Mouse (Mus musculus) colon, adult 2 months (tissue): ENCODE measurements around the gene Mcpt9. TPM values are rescaled to one million over a fixed set of nuclear protein-coding genes. Genes with fewer than 3 reads are reported as not detected.

Source experiments
- polyA plus RNA-seq: library from polyadenylated mRNA; depleted of rRNA; stranded (reverse); fragments of >200 nt; gene quantifications from 2 replicates; pipeline ENCODE4 v1.2.3, GENCODE M21; 2012; rRNA removed

Gene Mcpt9
- polyA plus RNA-seq = not detected in 2 replicates

DNA sequence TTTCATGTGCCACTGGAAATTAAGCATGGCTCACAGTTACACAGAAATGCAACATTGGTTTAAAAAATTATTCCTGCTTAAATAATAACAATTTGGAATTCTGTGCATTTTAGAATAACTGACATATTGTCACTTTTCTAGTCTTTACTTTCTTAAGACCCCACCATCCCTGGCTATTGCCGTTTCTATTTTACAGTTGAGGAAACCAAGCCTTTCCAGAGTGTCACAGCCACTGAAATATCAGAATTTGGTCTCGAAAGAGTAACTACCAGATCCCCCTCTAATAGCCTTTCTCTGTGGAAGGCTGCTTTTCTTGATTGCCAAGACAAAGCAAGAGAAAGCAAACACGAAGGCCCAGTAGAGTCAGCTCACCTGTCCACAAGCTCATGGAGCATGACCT, at the start of gene Mcpt9:
TSS of gene Mcpt9 (minus strand) at position 101 of the 400 bp plus-strand sequence.

GRCm38 (mm10) chr14:56062213-56062612, 31.9 kb upstream of the Mcpt9 start, which contains the start of gene Mcpt4:
Gene Mcpt4, minus strand, starts transcription at chr14:56062313.

DNA sequence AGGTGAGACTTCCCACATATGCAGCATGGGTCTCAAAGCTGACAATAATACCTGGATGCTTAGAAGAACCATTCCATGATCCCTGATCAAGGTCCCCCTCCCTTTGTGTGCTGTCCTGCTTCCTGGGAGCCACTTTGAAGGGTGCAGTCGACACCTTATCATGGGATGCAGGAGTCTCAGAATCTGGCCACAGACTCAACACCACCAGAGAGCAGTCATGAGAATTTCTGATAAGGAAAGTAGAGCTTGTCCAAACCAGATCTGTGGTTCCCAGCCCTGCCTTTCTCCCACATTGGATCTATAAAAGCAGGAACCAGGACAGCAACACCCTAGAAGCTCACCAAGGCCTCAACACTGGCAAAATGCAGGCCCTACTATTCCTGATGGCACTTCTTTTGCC, 11.5 kb upstream of the Mcpt9 start, which contains the start of gene Mcpt2:
TSS of gene Mcpt2 (plus strand) at position 250 of the 400 bp plus-strand sequence.

DNA sequence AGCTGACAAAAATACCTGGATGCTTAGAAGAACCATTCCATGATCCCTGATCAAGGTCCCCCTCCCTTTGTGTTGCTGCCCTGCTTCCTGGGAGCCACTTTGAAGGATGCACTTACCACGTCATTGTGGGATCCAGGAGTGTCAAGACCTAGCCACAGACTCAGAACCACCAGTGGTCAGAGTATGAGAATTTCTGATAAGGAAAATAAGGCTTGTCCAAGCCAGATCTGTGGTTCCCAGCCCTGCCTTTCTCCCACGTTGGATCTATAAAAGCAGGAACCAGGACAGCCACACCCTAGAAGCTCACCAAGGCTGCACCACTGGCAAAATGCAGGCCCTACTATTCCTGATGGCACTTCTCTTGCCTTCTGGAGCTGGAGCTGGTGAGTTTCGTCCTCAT, 12.6 kb downstream of the Mcpt9 start, which contains the start of gene Mcpt1:
TSS of gene Mcpt1 (plus strand) at position 301 of the 400 bp plus-strand sequence.

Other genes with a start within 250 kb of the Mcpt9 start
- gene Adcy4, start 246.4 kb downstream of the Mcpt9 start, polyA plus RNA-seq = 7.3 and 12.7 TPM in 2 replicates
- 29.1 and 36.1 TPM in 2 replicates for gene Ripk3, start 241.6 kb downstream of the Mcpt9 start, polyA plus RNA-seq
- 20.1 and 23.7 TPM in 2 replicates for gene Nfatc4, start 207.4 kb downstream of the Mcpt9 start, polyA plus RNA-seq
- gene Nynrin, start 176.5 kb downstream of the Mcpt9 start, polyA plus RNA-seq = 4.1 and 4.5 TPM in 2 replicates
- 2.8 TPM in 2 replicates for gene Cbln3, start 146.1 kb downstream of the Mcpt9 start, polyA plus RNA-seq
- 44.3 and 49.9 TPM in 2 replicates for gene Khnyn, start 145.5 kb downstream of the Mcpt9 start, polyA plus RNA-seq
- gene Sdr39u1, start 130.2 kb downstream of the Mcpt9 start, polyA plus RNA-seq = 36.9 and 38.3 TPM in 2 replicates
- gene Cma1, start 85.8 kb downstream of the Mcpt9 start, polyA plus RNA-seq = 0.52 and 0.98 TPM in 2 replicates
- gene Cma2, start 79.5 kb downstream of the Mcpt9 start, polyA plus RNA-seq = not detected in 2 replicates
- 0.27 and 1.2 TPM in 2 replicates for gene Mcpt1, start 12.5 kb downstream of the Mcpt9 start, polyA plus RNA-seq
- gene Mcpt2, start 11.5 kb upstream of the Mcpt9 start, polyA plus RNA-seq = 0.29 TPM in 1 of 2 replicates, not detected in the other
- 0.16 and 0.17 TPM in 2 replicates for gene Mcpt4, start 31.8 kb upstream of the Mcpt9 start, polyA plus RNA-seq
- gene Mcpt8, start 54.8 kb upstream of the Mcpt9 start, polyA plus RNA-seq = not detected in 2 replicates
- gene Ctsg, start 72.1 kb upstream of the Mcpt9 start, polyA plus RNA-seq = not detected in 2 replicates
- gene Gzme, start 90.1 kb upstream of the Mcpt9 start, polyA plus RNA-seq = not detected in 2 replicates
- not detected in 2 replicates for gene Gzmd, start 102.1 kb upstream of the Mcpt9 start, polyA plus RNA-seq
- not detected in 2 replicates for gene Gzmg, start 129.1 kb upstream of the Mcpt9 start, polyA plus RNA-seq
- gene Gzmn, start 144.1 kb upstream of the Mcpt9 start, polyA plus RNA-seq = not detected in 2 replicates
- not detected in 2 replicates for gene Gzmf, start 180.9 kb upstream of the Mcpt9 start, polyA plus RNA-seq
- not detected in 2 replicates for gene Gzmc, start 204.2 kb upstream of the Mcpt9 start, polyA plus RNA-seq
- 0.47 and 1.1 TPM in 2 replicates for gene Gzmb, start 231.8 kb upstream of the Mcpt9 start, polyA plus RNA-seq